8 mouse cellular contexts compared by ENCODE assay signal in genomic region chr11:72489881-72490301, GRCm38 (mm10). TPM values are rescaled to one million over a fixed set of nuclear protein-coding genes. Genes with fewer than 3 reads are reported as not detected.
A peak's percentile ranks its signal among the peaks of the same experiment; 100 is the strongest.
DNase-seq lines count a peak whose midpoint lies in the region; ATAC-seq and TF ChIP-seq lines count a peak whose summit lies in the region.

Spns2 (minus strand) TSS chr11:72489904.

- peak; percentile 79 for TF ChIP-seq POLR2A in cortical plate, adult 2 months (IDR thresholded peaks at IDR 0.05; ENCODE audit: extremely low read depth, insufficient read depth, low read length)

- H3K4me3 ChIP-seq in cortical plate, adult 2 months (ENCODE audit: insufficient read depth, low read length), result peak within 1 kb of the TSS; percentile 81
- peak within 1 kb of the TSS; percentile 67 for H3K4me3 ChIP-seq in intestine, embryonic 16.5 days (ENCODE audit: low read length)
- peak within 1 kb of the TSS; percentile 73 for H3K4me3 ChIP-seq in midbrain, embryonic 10.5 days

- WGBS in intestine, embryonic 16.5 days, result under 1% methylated on average over 35 of the region's 42 CpGs
- WGBS in midbrain, embryonic 10.5 days, result under 1% methylated on average over 42 of the region's 42 CpGs

- peak within 1 kb of the TSS; percentile 97 for H3K4me2 ChIP-seq in intestine, embryonic 16.5 days (ENCODE audit: low read depth, low read length)

- no peaks in the 10 kb centered on the region for H3K36me3 ChIP-seq in intestine, embryonic 16.5 days (ENCODE audit: control insufficient read depth, insufficient read depth, low read length)
- H3K36me3 ChIP-seq in midbrain, embryonic 10.5 days, result no peaks in the 10 kb centered on the region

- peak within 1 kb of the TSS; percentile 89 for H3K27ac ChIP-seq in cortical plate, adult 2 months (ENCODE audit: insufficient read depth, low read length)
- H3K27ac ChIP-seq in intestine, embryonic 16.5 days (ENCODE audit: low read length), result no peak within 1 kb of the TSS
- peak within 1 kb of the TSS; percentile 76 for H3K27ac ChIP-seq in midbrain, embryonic 10.5 days (replicated peaks)

- peak within 1 kb of the TSS; percentile 67 for H3K9ac ChIP-seq in intestine, embryonic 16.5 days (ENCODE audit: low read depth, low read length)

- intact Hi-C loops in gastrocnemius, postnatal 36 days (cut with DNase I), result loop anchor here (2.0 to 5.0 kb wide), 3 partner anchors 47 to 73 kb away; partner anchors contain the start of gene Mybbp1a
- intact Hi-C loops in left cerebral cortex, postnatal 25 days (cut with DNase I), result loop anchor here (2.0 to 5.0 kb wide), 2 partner anchors 33 to 48 kb away; partner anchors contain the start of gene Mybbp1a

- H3K27me3 ChIP-seq in intestine, embryonic 16.5 days (replicated peaks; ENCODE audit: control insufficient read depth, insufficient read depth, low read length), result peaks cover 15% of the 10 kb centered on the region
- H3K27me3 ChIP-seq in midbrain, embryonic 10.5 days (ENCODE audit: low read depth, poor library complexity, severe bottlenecking), result peaks cover 54% of the 10 kb centered on the region

- H3K4me1 ChIP-seq in cortical plate, adult 2 months (ENCODE audit: control insufficient read depth, insufficient read depth, low read length), result peaks cover 6% of the 10 kb centered on the region
- H3K4me1 ChIP-seq in intestine, embryonic 16.5 days (ENCODE audit: control insufficient read depth, insufficient read depth, low read length), result peaks cover 8% of the 10 kb centered on the region; the same call in 1 of the 2 replicates
- H3K4me1 ChIP-seq in midbrain, embryonic 10.5 days, result peaks cover 48% of the 10 kb centered on the region

- DNase-seq in adrenal gland, adult (ENCODE audit: inconsistent age in 2 of 2, low spot score in 1 of 2), result peak; percentile 93 to 96
- peak; percentile 87 to 90 for DNase-seq in gastrocnemius, postnatal 36 days
- peak; percentile 95 to 96 for DNase-seq in left cerebral cortex, postnatal 25 days (ENCODE audit: low spot score in 2 of 2)
- DNase-seq in midbrain, embryonic 10.5 days (ENCODE audit: low spot score), result peak; percentile 89
- peak; percentile 91 to 93 for DNase-seq in right cerebral cortex, postnatal 36 days (ENCODE audit: low spot score in 2 of 2)
- peak; percentile 82 to 85 for DNase-seq in urinary bladder, postnatal 4 days (ENCODE audit: low spot score in 2 of 2)

- H3K9me3 ChIP-seq in intestine, embryonic 16.5 days (ENCODE audit: control insufficient read depth, low read length), result no peaks in the 10 kb centered on the region
- H3K9me3 ChIP-seq in midbrain, embryonic 10.5 days (replicated peaks), result no peaks in the 10 kb centered on the region

- no peak for TF ChIP-seq CTCF in cortical plate, adult 2 months (IDR thresholded peaks at IDR 0.05; ENCODE audit: extremely low read depth, insufficient read depth, low read length)

- ATAC-seq in intestine, embryonic 16.5 days, result peak; percentile 93

RNA-seq across cellular contexts. Expression of gene Spns2, which starts in this region (rescaled TPM):
- 45.2 and 52.9 TPM in 2 replicates for polyA plus RNA-seq in cortical plate, adult 2 months (2012; rRNA removed)
- 10 to 100 TPM; 21.3 to 25.1 TPM for total RNA-seq in gastrocnemius, postnatal 36 days (2021)
- 5.9 and 7.5 TPM in 2 replicates for polyA plus RNA-seq in intestine, embryonic 16.5 days (2015; fragmentation: Nextera tagmentation; extraction: Ambion mirVana)
- 10 to 100 TPM; 58.0 to 58.3 TPM for total RNA-seq in left cerebral cortex, postnatal 25 days (2021)
- polyA plus RNA-seq in midbrain, embryonic 10.5 days (2016; fragmentation: Nextera tagmentation; extraction: Ambion mirVana), result 2.1 and 2.9 TPM in 2 replicates
